Mouse (Mus musculus): ENCODE data around the gene Snx29. TPM values are rescaled to one million over a fixed set of nuclear protein-coding genes. Genes with fewer than 3 reads are reported as not detected.

The Snx29 gene
- polyA plus RNA-seq, 1 experiment from 2014 or later: 15.3 TPM

DNA sequence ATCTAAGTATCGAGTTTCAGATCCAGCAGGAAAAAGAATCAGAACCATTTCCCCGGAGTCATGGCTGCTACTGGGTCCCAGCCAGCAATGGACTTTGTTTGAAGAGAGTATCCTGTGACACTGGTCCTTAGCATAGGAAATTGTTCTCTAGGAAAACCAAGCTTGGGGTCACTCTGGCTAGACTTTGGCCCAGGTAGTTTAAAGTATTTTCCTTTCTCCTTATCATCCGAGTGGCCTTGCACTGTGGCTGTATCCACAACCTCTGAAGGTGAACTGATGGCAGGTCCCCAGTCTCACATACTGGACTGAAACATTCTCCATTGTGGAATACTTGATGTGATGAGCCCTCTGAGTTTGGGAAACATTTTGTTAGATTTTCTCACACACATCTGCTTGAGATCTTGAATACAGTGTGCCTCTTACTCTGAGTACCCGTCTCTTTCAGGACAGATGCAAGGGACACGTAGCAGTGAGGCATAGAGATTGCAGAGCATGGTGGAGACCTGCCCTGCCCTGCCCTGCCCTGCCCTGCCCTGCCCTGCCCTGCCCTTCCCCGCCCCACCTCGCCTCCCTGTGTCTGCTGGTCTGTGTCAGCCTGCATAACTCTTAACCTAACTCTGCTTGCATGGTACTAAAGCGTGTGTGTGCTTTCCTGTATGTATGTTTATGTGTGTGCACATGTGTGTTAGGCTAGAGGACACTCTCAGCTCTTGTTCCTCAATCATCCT is 104.3 kb downstream of the Snx29 start:
- no peak for ATAC-seq
- no peaks in the 10 kb centered on the region for H3K4me1 ChIP-seq (ENCODE audit: control insufficient read depth, insufficient read depth, low read depth, low read length)
- H3K36me3 ChIP-seq (ENCODE audit: control insufficient read depth, insufficient read depth, low read length): no peaks in the 10 kb centered on the region
- no peak overlapping the region for H3K4me2 ChIP-seq (ENCODE audit: low read length)
- no peak overlapping the region for H3K27ac ChIP-seq (ENCODE audit: low read depth, low read length)
- 86% methylated on average over 8 of the region's 8 CpGs for WGBS
- no peak overlapping the region for H3K4me3 ChIP-seq (ENCODE audit: low read length)
- H3K9ac ChIP-seq (ENCODE audit: low read depth, low read length): no peak overlapping the region
- H3K9me3 ChIP-seq (ENCODE audit: control insufficient read depth, low read length): no peaks in the 10 kb centered on the region
- H3K27me3 ChIP-seq (replicated peaks; ENCODE audit: control insufficient read depth, insufficient read depth, low read length): no peaks in the 10 kb centered on the region

DNA sequence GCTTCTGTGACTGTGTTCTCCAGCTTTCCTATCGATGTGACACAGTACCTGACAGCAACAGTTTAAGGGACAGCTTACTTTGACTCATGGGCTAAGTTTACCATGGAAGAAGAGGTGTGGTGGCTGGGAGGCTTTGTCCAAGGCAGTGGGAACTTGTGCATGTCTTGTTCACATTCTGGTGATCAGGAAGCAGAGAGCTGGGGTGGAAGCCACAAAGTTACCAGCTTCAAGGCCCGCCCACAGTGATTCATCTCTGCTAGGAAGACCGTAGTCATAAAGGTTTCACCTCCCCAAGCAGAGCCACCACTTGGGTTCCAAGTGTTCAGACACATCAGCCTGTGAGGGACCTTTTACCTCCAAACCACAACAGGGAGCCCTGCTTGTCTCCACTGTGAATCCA is 107.1 kb downstream of the Snx29 start:
- Histone ChIP-seq H3K9ac (ENCODE audit: low read depth, low read length) (no peak overlapping the region), H3K27me3 (replicated peaks; ENCODE audit: control insufficient read depth, insufficient read depth, low read length) (no peaks in the 10 kb centered on the region), H3K9me3 (ENCODE audit: control insufficient read depth, low read length) (no peaks in the 10 kb centered on the region), H3K4me1 (ENCODE audit: control insufficient read depth, insufficient read depth, low read depth, low read length) (no peaks in the 10 kb centered on the region), H3K27ac (ENCODE audit: low read depth, low read length) (no peak overlapping the region), H3K4me2 (ENCODE audit: low read length) (no peak overlapping the region), H3K4me3 (ENCODE audit: low read length) (no peak overlapping the region), H3K36me3 (ENCODE audit: control insufficient read depth, insufficient read depth, low read length) (no peaks in the 10 kb centered on the region)
- no peak for ATAC-seq
- WGBS: 100% methylated on average over 3 of the region's 3 CpGs

GRCm38 (mm10) chr16:11430520-11430919 is 107.8 kb downstream of the Snx29 start:
- Histone ChIP-seq H3K27me3 (replicated peaks; ENCODE audit: control insufficient read depth, insufficient read depth, low read length) (no peaks in the 10 kb centered on the region), H3K4me2 (ENCODE audit: low read length) (no peak overlapping the region), H3K4me1 (ENCODE audit: control insufficient read depth, insufficient read depth, low read depth, low read length) (no peaks in the 10 kb centered on the region), H3K36me3 (ENCODE audit: control insufficient read depth, insufficient read depth, low read length) (no peaks in the 10 kb centered on the region), H3K27ac (ENCODE audit: low read depth, low read length) (no peak overlapping the region), H3K4me3 (ENCODE audit: low read length) (no peak overlapping the region), H3K9me3 (ENCODE audit: control insufficient read depth, low read length) (no peaks in the 10 kb centered on the region), H3K9ac (ENCODE audit: low read depth, low read length) (no peak overlapping the region)
- no peak for ATAC-seq
- 79% methylated on average over 6 of the region's 6 CpGs for WGBS

DNA sequence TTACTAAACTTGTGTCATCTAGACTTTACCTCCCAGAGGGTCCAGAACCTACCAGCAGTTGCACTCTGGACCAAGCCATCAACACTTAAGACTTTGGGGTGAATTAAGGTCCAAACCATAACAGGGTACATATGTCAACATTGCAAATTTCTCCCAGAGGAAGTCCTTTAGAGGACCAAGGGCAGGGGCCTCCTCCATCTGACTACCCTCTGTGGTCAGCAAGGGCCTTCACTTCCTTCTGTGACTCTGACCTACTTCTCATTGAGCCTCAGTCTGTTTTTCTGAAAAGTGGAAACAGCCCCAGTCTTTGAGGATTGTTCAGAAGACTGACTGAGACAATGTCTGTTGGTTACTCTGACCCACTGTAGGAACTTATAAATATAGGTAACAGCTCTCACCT is 111.1 kb downstream of the Snx29 start:
- no peak overlapping the region for H3K4me3 ChIP-seq (ENCODE audit: low read length)
- H3K27me3 ChIP-seq (replicated peaks; ENCODE audit: control insufficient read depth, insufficient read depth, low read length): no peaks in the 10 kb centered on the region
- no peaks in the 10 kb centered on the region for H3K4me1 ChIP-seq (ENCODE audit: control insufficient read depth, insufficient read depth, low read depth, low read length)
- no peak overlapping the region for H3K27ac ChIP-seq (ENCODE audit: low read depth, low read length)
- H3K9me3 ChIP-seq (ENCODE audit: control insufficient read depth, low read length): no peaks in the 10 kb centered on the region
- no peak for ATAC-seq
- no peak overlapping the region for H3K9ac ChIP-seq (ENCODE audit: low read depth, low read length)
- no peaks in the 10 kb centered on the region for H3K36me3 ChIP-seq (ENCODE audit: control insufficient read depth, insufficient read depth, low read length)
- no peak overlapping the region for H3K4me2 ChIP-seq (ENCODE audit: low read length)

- H3K4me1 ChIP-seq (ENCODE audit: control insufficient read depth, insufficient read depth, low read depth, low read length): no peaks in the 10 kb centered on the region
- H3K9ac ChIP-seq (ENCODE audit: low read depth, low read length): no peak overlapping the region
- ATAC-seq: no peak
- H3K4me3 ChIP-seq (ENCODE audit: low read length): no peak overlapping the region
- no peak overlapping the region for H3K4me2 ChIP-seq (ENCODE audit: low read length)
- H3K36me3 ChIP-seq (ENCODE audit: control insufficient read depth, insufficient read depth, low read length): no peaks in the 10 kb centered on the region
- no peak overlapping the region for H3K27ac ChIP-seq (ENCODE audit: low read depth, low read length)
- H3K27me3 ChIP-seq (replicated peaks; ENCODE audit: control insufficient read depth, insufficient read depth, low read length): no peaks in the 10 kb centered on the region
- WGBS: 99% methylated on average over 3 of the region's 3 CpGs
- no peaks in the 10 kb centered on the region for H3K9me3 ChIP-seq (ENCODE audit: control insufficient read depth, low read length)
Observed at GRCm38 (mm10) chr16:11437641-11438040, 114.9 kb downstream of the Snx29 start.

- 88% methylated on average over 6 of the region's 6 CpGs for WGBS
Observed at GRCm38 (mm10) chr16:11439417-11439816, 116.7 kb downstream of the Snx29 start.

DNA sequence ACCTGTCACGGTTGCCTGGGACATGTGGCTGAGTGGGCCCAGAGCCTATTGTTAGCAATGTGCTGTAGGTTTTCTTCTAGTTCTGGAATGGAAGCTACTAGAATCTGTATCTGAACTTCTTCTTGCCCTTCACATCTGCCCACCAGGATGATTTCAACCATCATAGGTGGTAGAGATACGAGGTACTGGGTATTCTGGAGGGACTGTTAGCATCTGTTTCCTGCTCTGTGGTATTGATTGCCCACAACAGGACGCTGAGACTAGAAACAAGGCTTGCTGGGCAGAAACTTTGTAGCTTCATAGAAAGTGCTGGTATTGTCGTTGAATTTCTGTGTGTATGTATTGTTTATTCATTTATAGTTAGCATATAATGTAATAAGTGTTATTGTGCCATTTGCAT is 118.9 kb downstream of the Snx29 start:
- WGBS: 81% methylated on average over 4 of the region's 4 CpGs

More at GRCm38 (mm10) chr16:11439417-11439816, 116.7 kb downstream of the Snx29 start:
- Histone ChIP-seq H3K9ac (ENCODE audit: low read depth, low read length) (no peak overlapping the region), H3K27ac (ENCODE audit: low read depth, low read length) (no peak overlapping the region), H3K4me2 (ENCODE audit: low read length) (no peak overlapping the region), H3K4me1 (ENCODE audit: control insufficient read depth, insufficient read depth, low read depth, low read length) (no peaks in the 10 kb centered on the region), H3K36me3 (ENCODE audit: control insufficient read depth, insufficient read depth, low read length) (no peaks in the 10 kb centered on the region), H3K27me3 (replicated peaks; ENCODE audit: control insufficient read depth, insufficient read depth, low read length) (no peaks in the 10 kb centered on the region), H3K9me3 (ENCODE audit: control insufficient read depth, low read length) (no peaks in the 10 kb centered on the region), H3K4me3 (ENCODE audit: low read length) (no peak overlapping the region)
- ATAC-seq: no peak

DNA sequence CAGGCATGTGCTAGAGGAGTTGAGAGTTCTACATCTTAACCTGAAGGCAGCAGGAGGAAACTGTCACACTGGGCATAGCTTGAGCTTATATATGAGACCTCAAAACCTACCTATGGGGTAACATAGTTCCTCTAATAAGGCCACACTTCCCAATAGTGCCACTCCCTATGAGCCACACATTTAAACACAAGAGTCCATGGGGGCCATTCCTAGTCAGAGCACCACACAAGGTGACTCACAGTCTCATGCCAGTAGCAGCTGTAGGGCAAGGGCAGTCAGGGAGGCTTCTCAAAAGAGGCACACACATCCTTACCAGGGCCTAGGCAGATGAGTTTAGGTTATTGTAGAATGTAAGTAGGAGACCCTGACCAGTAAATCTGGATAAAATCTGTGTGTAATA is 119.8 kb downstream of the Snx29 start:
- no peaks in the 10 kb centered on the region for H3K9me3 ChIP-seq (ENCODE audit: control insufficient read depth, low read length)
- H3K27ac ChIP-seq (ENCODE audit: low read depth, low read length): no peak overlapping the region
- ATAC-seq: no peak
- no peak overlapping the region for H3K4me2 ChIP-seq (ENCODE audit: low read length)
- no peak overlapping the region for H3K4me3 ChIP-seq (ENCODE audit: low read length)
- H3K27me3 ChIP-seq (replicated peaks; ENCODE audit: control insufficient read depth, insufficient read depth, low read length): no peaks in the 10 kb centered on the region
- peaks cover 4% of the 10 kb centered on the region; the same call in 1 of the 2 replicates for H3K36me3 ChIP-seq (ENCODE audit: control insufficient read depth, insufficient read depth, low read length)
- no peaks in the 10 kb centered on the region for H3K4me1 ChIP-seq (ENCODE audit: control insufficient read depth, insufficient read depth, low read depth, low read length)
- H3K9ac ChIP-seq (ENCODE audit: low read depth, low read length): no peak overlapping the region

More for the DNA sequence above, 118.9 kb downstream of the Snx29 start:
- ATAC-seq: no peak
- Histone ChIP-seq H3K4me2 (ENCODE audit: low read length) (no peak overlapping the region), H3K27me3 (replicated peaks; ENCODE audit: control insufficient read depth, insufficient read depth, low read length) (no peaks in the 10 kb centered on the region), H3K4me1 (ENCODE audit: control insufficient read depth, insufficient read depth, low read depth, low read length) (no peaks in the 10 kb centered on the region), H3K9ac (ENCODE audit: low read depth, low read length) (no peak overlapping the region), H3K4me3 (ENCODE audit: low read length) (no peak overlapping the region), H3K9me3 (ENCODE audit: control insufficient read depth, low read length) (no peaks in the 10 kb centered on the region), H3K36me3 (ENCODE audit: control insufficient read depth, insufficient read depth, low read length) (no peaks in the 10 kb centered on the region), H3K27ac (ENCODE audit: low read depth, low read length) (no peak overlapping the region)

- no peak for ATAC-seq
- Histone ChIP-seq H3K4me1 (ENCODE audit: control insufficient read depth, insufficient read depth, low read depth, low read length) (no peaks in the 10 kb centered on the region), H3K4me3 (ENCODE audit: low read length) (no peak overlapping the region), H3K27ac (ENCODE audit: low read depth, low read length) (no peak overlapping the region), H3K9me3 (ENCODE audit: control insufficient read depth, low read length) (no peaks in the 10 kb centered on the region), H3K27me3 (replicated peaks; ENCODE audit: control insufficient read depth, insufficient read depth, low read length) (no peaks in the 10 kb centered on the region), H3K36me3 (ENCODE audit: control insufficient read depth, insufficient read depth, low read length) (peaks cover 7% of the 10 kb centered on the region; the same call in 1 of the 2 replicates), H3K4me2 (ENCODE audit: low read length) (no peak overlapping the region), H3K9ac (ENCODE audit: low read depth, low read length) (no peak overlapping the region)
- 73% methylated on average over 1 of the region's 1 CpGs for WGBS
Observed at GRCm38 (mm10) chr16:11444626-11445025, 121.9 kb downstream of the Snx29 start.

Measured in hindbrain, embryonic 16.5 days (tissue).